In the genomic region with DNA sequence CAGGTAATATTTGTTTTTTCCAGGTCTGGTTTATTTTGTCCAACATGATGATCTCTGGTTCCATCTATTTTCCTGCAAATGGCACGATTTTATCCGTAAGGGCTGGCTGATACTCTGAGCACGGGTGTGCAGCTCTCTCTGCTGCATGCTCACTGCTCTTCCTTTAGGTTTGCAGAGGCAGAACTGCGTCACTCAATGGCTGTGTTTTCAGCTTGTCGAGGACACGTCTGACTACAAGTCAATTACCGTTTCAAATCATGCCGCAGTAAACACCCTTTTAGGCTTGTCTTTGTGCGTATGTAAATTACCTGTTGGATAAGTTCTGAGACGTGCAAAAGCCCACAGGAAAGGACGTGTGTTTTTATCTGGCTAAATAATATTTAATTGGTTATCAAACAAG, we compare ENCODE assay signal across 24 mouse cellular contexts. TPM values are rescaled to one million over a fixed set of nuclear protein-coding genes. Genes with fewer than 3 reads are reported as not detected.
"Had no signal": no experiment of that assay in that cellular context is flagged by ENCODE, and none has a peak within 500 bp of the region (broad histone marks: within the 10 kb centered on the region; RNA-seq: fewer than 3 reads in every experiment).

No protein-coding gene starts in this region.

- H3K36me3 ChIP-seq: limb, embryonic 12.5 days; limb, embryonic 15.5 days; neural tube, embryonic 13.5 days; stomach, embryonic 15.5 days had no signal

- H3K9ac ChIP-seq: limb, embryonic 12.5 days; limb, embryonic 15.5 days; liver, embryonic 14.5 days; liver, postnatal 0 days; lung, embryonic 14.5 days; neural tube, embryonic 13.5 days; stomach, embryonic 15.5 days had no signal

- H3K4me3 ChIP-seq: layer of hippocampus, adult 2 months; left cerebral cortex, adult 2 months; limb, embryonic 12.5 days; limb, embryonic 15.5 days; myocyte; neural tube, embryonic 13.5 days; stomach, embryonic 15.5 days had no signal

- DNase-seq: kidney, adult 2 months; kidney, postnatal 25 days; layer of hippocampus, postnatal 36 days; left cerebral cortex, postnatal 4 days; liver, postnatal 0 days; lung, embryonic 14.5 days; retina, postnatal 1 day; right cerebral cortex, postnatal 25 days; spleen, adult 18-20 months; thymus, postnatal 25 days had no signal

- ATAC-seq: liver, postnatal 0 days; lung, postnatal 0 days had no signal

- H3K4me2 ChIP-seq: limb, embryonic 12.5 days; limb, embryonic 15.5 days; liver, embryonic 11.5 days; lung, embryonic 14.5 days; neural tube, embryonic 13.5 days; stomach, embryonic 15.5 days had no signal

- H3K4me1 ChIP-seq: limb, embryonic 12.5 days; limb, embryonic 15.5 days; neural tube, embryonic 13.5 days; stomach, embryonic 15.5 days had no signal

- H3K27ac ChIP-seq: kidney, postnatal 0 days; layer of hippocampus, adult 2 months; left cerebral cortex, adult 2 months; limb, embryonic 12.5 days; limb, embryonic 15.5 days; liver, embryonic 14.5 days; macrophage; neural tube, embryonic 13.5 days; stomach, embryonic 15.5 days had no signal

- H3K9me3 ChIP-seq: limb, embryonic 12.5 days; limb, embryonic 15.5 days; neural tube, embryonic 13.5 days; stomach, embryonic 15.5 days had no signal

- H3K27me3 ChIP-seq: limb, embryonic 12.5 days; limb, embryonic 15.5 days; neural tube, embryonic 13.5 days; stomach, embryonic 15.5 days had no signal

RNA-seq across cellular contexts. Expression of a gene that starts 49.6 kb away (rescaled TPM):
- total RNA-seq: megakaryocyte, adult 5-6 weeks; neutrophil, adult 5-6 weeks had no signal
- polyA plus RNA-seq: liver, embryonic 11.5 days; macrophage; myocyte had no signal
